Mouse (Mus musculus) embryonic facial prominence, embryonic 15.5 days (tissue): Measurements from ENCODE around the gene Fam53b. TPM values are rescaled to one million over a fixed set of nuclear protein-coding genes. Genes with fewer than 3 reads are reported as not detected.
A peak's percentile ranks its signal among the peaks of the same experiment; 100 is the strongest.

Experiments
- ATAC-seq: fragments of 200-750 bp; cut with Nextera tagmentation; 2 replicates; pipeline ENCODE4 v1.8.0; 2017; ENCODE audit warnings: low read depth, moderate TSS enrichment; ENCODE audit not compliant: insufficient number of reproducible peaks, low FRiP score, low TSS enrichment
- H3K27ac ChIP-seq: fragments of 300-500 bp; sonication (generic); replicated peaks from 2 replicates; pipeline ENCODE4 v1.5.1; 2015; ENCODE audit warnings: mild to moderate bottlenecking, inconsistent platforms
- H3K27me3 ChIP-seq: fragments of 300-500 bp; sonication (generic); 2 replicates; pipeline ENCODE4 v1.6.1; 2015; ENCODE audit warnings: inconsistent platforms
- H3K36me3 ChIP-seq: fragments of 300-500 bp; sonication (generic); 2 replicates; pipeline ENCODE4 v1.6.1; 2015; ENCODE audit warnings: mild to moderate bottlenecking, inconsistent platforms
- H3K4me1 ChIP-seq: fragments of 300-500 bp; sonication (generic); 2 replicates; pipeline ENCODE4 v1.6.1; 2015; ENCODE audit warnings: inconsistent platforms
- H3K4me2 ChIP-seq: fragments of 300-500 bp; sonication (generic); replicated peaks from 2 replicates; pipeline ENCODE4 v1.6.1; 2015; ENCODE audit warnings: mild to moderate bottlenecking, inconsistent platforms
- H3K4me3 ChIP-seq: fragments of 300-500 bp; sonication (generic); replicated peaks from 2 replicates; pipeline ENCODE4 v1.5.1; 2015; ENCODE audit warnings: mild to moderate bottlenecking, inconsistent platforms
- H3K9ac ChIP-seq: fragments of 300-500 bp; sonication (generic); 2 replicates; pipeline ENCODE4 v1.6.1; 2015; ENCODE audit warnings: inconsistent platforms
- H3K9me3 ChIP-seq: fragments of 300-500 bp; sonication (generic); replicated peaks from 2 replicates; pipeline ENCODE4 v1.6.1; 2016; ENCODE audit warnings: inconsistent platforms
- WGBS: fragments of 180-500 bp; shearing (Covaris S2); methylation state at CpG from one replicate; pipeline ENCODE4 v1.1.7; 2015; 5-methylcytosine and 5-hydroxymethylcytosine counted together
- polyA plus RNA-seq: library from polyadenylated mRNA; unstranded; fragments of >200 nt; fragmentation: Nextera tagmentation; extraction: Ambion mirVana; gene quantifications from 2 replicates; pipeline ENCODE4 v1.2.1, GENCODE M21; 2015

The Fam53b gene
- polyA plus RNA-seq, 1 experiment from 2014 or later = 22.5 TPM

- Histone ChIP-seq H3K9ac (no peak overlapping the region), H3K27me3 (no peaks in the 10 kb centered on the region), H3K4me1 (no peaks in the 10 kb centered on the region), H3K4me3 (no peak overlapping the region), H3K36me3 (peaks cover 44% of the 10 kb centered on the region), H3K27ac (no peak overlapping the region), H3K4me2 (no peak overlapping the region), H3K9me3 (no peaks in the 10 kb centered on the region)
- no peak for ATAC-seq
- 84% methylated on average over 4 of the region's 4 CpGs for WGBS
These were observed 17.3 kb upstream of the Fam53b start for GRCm38 (mm10) chr7:132830955-132831354.

- Histone ChIP-seq H3K36me3 (peaks cover 20% of the 10 kb centered on the region), H3K27me3 (no peaks in the 10 kb centered on the region), H3K4me1 (no peaks in the 10 kb centered on the region), H3K9ac (no peak overlapping the region), H3K9me3 (no peaks in the 10 kb centered on the region), H3K4me2 (no peak overlapping the region), H3K4me3 (no peak overlapping the region), H3K27ac (no peak overlapping the region)
- ATAC-seq = no peak
- WGBS = 40% methylated on average over 1 of the region's 1 CpGs
These were observed 10.8 kb upstream of the Fam53b start for GRCm38 (mm10) chr7:132824346-132825022.

- H3K27ac ChIP-seq = no peak overlapping the region
- H3K9me3 ChIP-seq = no peaks in the 10 kb centered on the region
- H3K27me3 ChIP-seq = no peaks in the 10 kb centered on the region
- no peak overlapping the region for H3K4me3 ChIP-seq
- H3K9ac ChIP-seq = no peak overlapping the region
- H3K36me3 ChIP-seq = peaks cover 19% of the 10 kb centered on the region
- no peak for ATAC-seq
- no peaks in the 10 kb centered on the region for H3K4me1 ChIP-seq
- H3K4me2 ChIP-seq = no peak overlapping the region
These were observed 10.1 kb upstream of the Fam53b start for GRCm38 (mm10) chr7:132823832-132824231.

- Histone ChIP-seq H3K4me2 (no peak overlapping the region), H3K27me3 (no peaks in the 10 kb centered on the region), H3K4me3 (no peak overlapping the region), H3K4me1 (no peaks in the 10 kb centered on the region), H3K27ac (no peak overlapping the region), H3K9me3 (no peaks in the 10 kb centered on the region), H3K9ac (no peak overlapping the region), H3K36me3 (peaks cover 5% of the 10 kb centered on the region; the same call in 1 of the 2 replicates)
- no peak for ATAC-seq
- 75% methylated on average over 3 of the region's 3 CpGs for WGBS
These were observed 7.0 kb upstream of the Fam53b start for GRCm38 (mm10) chr7:132820692-132821091.

- WGBS = 90% methylated on average over 6 of the region's 6 CpGs
- no peak overlapping the region for H3K4me2 ChIP-seq
- H3K4me3 ChIP-seq = no peak overlapping the region
- no peaks in the 10 kb centered on the region for H3K36me3 ChIP-seq
- H3K27ac ChIP-seq = no peak overlapping the region
- no peaks in the 10 kb centered on the region for H3K27me3 ChIP-seq
- H3K9ac ChIP-seq = no peak overlapping the region
- H3K9me3 ChIP-seq = no peaks in the 10 kb centered on the region
- peaks cover 16% of the 10 kb centered on the region for H3K4me1 ChIP-seq
- ATAC-seq = no peak
These were observed 3.4 kb upstream of the Fam53b start for GRCm38 (mm10) chr7:132817056-132817455.

- Histone ChIP-seq H3K27ac (no peak overlapping the region), H3K4me2 (no peak overlapping the region), H3K9ac (no peak overlapping the region), H3K27me3 (no peaks in the 10 kb centered on the region), H3K36me3 (no peaks in the 10 kb centered on the region), H3K9me3 (no peaks in the 10 kb centered on the region), H3K4me1 (peaks cover 21% of the 10 kb centered on the region), H3K4me3 (no peak overlapping the region)
- ATAC-seq = no peak
- 79% methylated on average over 2 of the region's 2 CpGs for WGBS
These were observed 2.8 kb upstream of the Fam53b start for GRCm38 (mm10) chr7:132816528-132816927.

- H3K9ac ChIP-seq = no peak overlapping the region
- H3K9me3 ChIP-seq = no peaks in the 10 kb centered on the region
- peaks cover 36% of the 10 kb centered on the region for H3K4me1 ChIP-seq
- 30% methylated on average over 5 of the region's 5 CpGs for WGBS
- H3K27ac ChIP-seq = no peak overlapping the region
- no peaks in the 10 kb centered on the region for H3K27me3 ChIP-seq
- no peak overlapping the region for H3K4me2 ChIP-seq
- ATAC-seq = no peak
- no peaks in the 10 kb centered on the region for H3K36me3 ChIP-seq
- no peak overlapping the region for H3K4me3 ChIP-seq
These were observed 1.4 kb upstream of the Fam53b start for GRCm38 (mm10) chr7:132815081-132815480.

- peaks cover 46% of the 10 kb centered on the region for H3K4me1 ChIP-seq
- no peak for ATAC-seq
These were observed 384 bp upstream of the Fam53b start for GRCm38 (mm10) chr7:132814089-132814450.

GRCm38 (mm10) chr7:132812619-132813415, 869 bp downstream of the Fam53b start:
- H3K4me2 ChIP-seq = peak overlapping the region; percentile 67
- peak overlapping the region; percentile 59 for H3K4me3 ChIP-seq
- H3K36me3 ChIP-seq = no peaks in the 10 kb centered on the region
- no peaks in the 10 kb centered on the region for H3K27me3 ChIP-seq
- peak overlapping the region; percentile 71 for H3K9ac ChIP-seq
- H3K9me3 ChIP-seq = no peaks in the 10 kb centered on the region
- ATAC-seq = peak; percentile 35
- H3K27ac ChIP-seq = peak overlapping the region; percentile 93
- WGBS = under 1% methylated on average over 59 of the region's 59 CpGs
- peaks cover 58% of the 10 kb centered on the region for H3K4me1 ChIP-seq

More at GRCm38 (mm10) chr7:132814089-132814450, 384 bp upstream of the Fam53b start:
- H3K9me3 ChIP-seq = no peaks in the 10 kb centered on the region
- H3K27ac ChIP-seq = peak overlapping the region; percentile 93
- no peaks in the 10 kb centered on the region for H3K27me3 ChIP-seq
- H3K4me2 ChIP-seq = peak overlapping the region; percentile 67
- peak overlapping the region; percentile 71 for H3K9ac ChIP-seq
- under 1% methylated on average over 7 of the region's 7 CpGs for WGBS
- H3K36me3 ChIP-seq = no peaks in the 10 kb centered on the region
- peak overlapping the region; percentile 59 for H3K4me3 ChIP-seq

GRCm38 (mm10) chr7:132811716-132812618, 1.7 kb downstream of the Fam53b start:
- peaks cover 67% of the 10 kb centered on the region for H3K4me1 ChIP-seq

GRCm38 (mm10) chr7:132810879-132811278, 2.8 kb downstream of the Fam53b start:
- no peak overlapping the region for H3K4me3 ChIP-seq
- no peaks in the 10 kb centered on the region for H3K9me3 ChIP-seq
- H3K9ac ChIP-seq = no peak overlapping the region
- no peaks in the 10 kb centered on the region for H3K36me3 ChIP-seq
- H3K27me3 ChIP-seq = no peaks in the 10 kb centered on the region
- 0 out of 2 replicates have a peak, but pooled peaks have one; percentile 18 for ATAC-seq
- peak overlapping the region; percentile 67 for H3K4me2 ChIP-seq
- peaks cover 78% of the 10 kb centered on the region for H3K4me1 ChIP-seq
- WGBS = 53% methylated on average over 1 of the region's 1 CpGs
- peak overlapping the region; percentile 63 for H3K27ac ChIP-seq

More at GRCm38 (mm10) chr7:132811716-132812618, 1.7 kb downstream of the Fam53b start:
- Histone ChIP-seq H3K27me3 (no peaks in the 10 kb centered on the region), H3K4me3 (peak overlapping the region; percentile 59), H3K9ac (peak overlapping the region; percentile 26; the same call in 1 of the 2 replicates), H3K27ac (peak overlapping the region; percentile 93), H3K36me3 (no peaks in the 10 kb centered on the region), H3K4me2 (peak overlapping the region; percentile 67), H3K9me3 (no peaks in the 10 kb centered on the region)
- no peak for ATAC-seq
- WGBS = 13% methylated on average over 23 of the region's 23 CpGs
